Mouse (Mus musculus) intestine, embryonic 16.5 days (tissue): Measurements from ENCODE around the gene Otogl. TPM values are rescaled to one million over a fixed set of nuclear protein-coding genes. Genes with fewer than 3 reads are reported as not detected.

ENCODE experiments used
- ATAC-seq: fragments of 200-750 bp; cut with Nextera tagmentation; 2 replicates; pipeline ENCODE4 v1.8.0; 2017; ENCODE audit warnings: moderate TSS enrichment, moderate library complexity
- H3K27ac ChIP-seq: fragments of 300-500 bp; sonication (generic); 2 replicates; pipeline ENCODE4 v1.5.1; 2014; ENCODE audit warnings: mild to moderate bottlenecking, low read length
- H3K27me3 ChIP-seq: fragments of 300-500 bp; sonication (generic); replicated peaks from 2 replicates; pipeline ENCODE4 v1.6.1; 2014; ENCODE audit warnings: low read length, control low read depth, mixed read lengths; ENCODE audit not compliant: control insufficient read depth, insufficient read depth
- H3K36me3 ChIP-seq: fragments of 300-500 bp; sonication (generic); 2 replicates; pipeline ENCODE4 v1.6.1; 2014; ENCODE audit warnings: low read length, control low read depth; ENCODE audit not compliant: control insufficient read depth, insufficient read depth
- H3K4me1 ChIP-seq: fragments of 300-500 bp; sonication (generic); 2 replicates; pipeline ENCODE4 v1.6.1; 2014; ENCODE audit warnings: low read length, control low read depth, mixed read lengths; ENCODE audit not compliant: control insufficient read depth, insufficient read depth
- H3K4me2 ChIP-seq: fragments of 300-500 bp; sonication (generic); 2 replicates; pipeline ENCODE4 v1.6.1; 2014; ENCODE audit warnings: low read depth, low read length, control low read depth
- H3K4me3 ChIP-seq: fragments of 300-500 bp; sonication (generic); 2 replicates; pipeline ENCODE4 v1.5.1; 2014; ENCODE audit warnings: mild to moderate bottlenecking, low read length
- H3K9ac ChIP-seq: fragments of 300-500 bp; sonication (generic); 2 replicates; pipeline ENCODE4 v1.6.1; 2014; ENCODE audit warnings: low read depth, low read length
- H3K9me3 ChIP-seq: fragments of 300-500 bp; sonication (generic); 2 replicates; pipeline ENCODE4 v1.6.1; 2016; ENCODE audit warnings: low read length, control low read depth; ENCODE audit not compliant: control insufficient read depth
- WGBS: fragments of 180-500 bp; shearing (Covaris S2); extraction: QIAGEN DNeasy Blood & Tissue Kit; methylation state at CpG from one replicate; pipeline ENCODE4 v1.1.7; 2014; 5-methylcytosine and 5-hydroxymethylcytosine counted together
- polyA plus RNA-seq: library from polyadenylated mRNA; unstranded; fragments of >200 nt; fragmentation: Nextera tagmentation; extraction: Ambion mirVana; gene quantifications from 2 replicates; pipeline ENCODE4 v1.2.1, GENCODE M21; 2015

The Otogl gene
- polyA plus RNA-seq, 1 experiment from 2014 or later: 0.02 TPM

GRCm38 (mm10) chr10:107794812-107795756 lies 116.8 kb downstream of the Otogl start:
- H3K9me3 ChIP-seq: no peaks in the 10 kb centered on the region
- H3K27me3 ChIP-seq: no peaks in the 10 kb centered on the region
- H3K4me2 ChIP-seq: no peak overlapping the region
- H3K4me3 ChIP-seq: no peak overlapping the region
- no peaks in the 10 kb centered on the region for H3K36me3 ChIP-seq
- H3K27ac ChIP-seq: peak overlapping the region; percentile 49; the same call in 1 of the 2 replicates
- no peak overlapping the region for H3K9ac ChIP-seq
- ATAC-seq: peak; percentile 78
- H3K4me1 ChIP-seq: 0 out of 2 replicates have a peak, but pooled peaks cover 2% of the 10 kb centered on the region
- WGBS: 58% methylated on average over 10 of the region's 10 CpGs

- no peaks in the 10 kb centered on the region for H3K9me3 ChIP-seq
- H3K9ac ChIP-seq: no peak overlapping the region
- no peak for ATAC-seq
- H3K4me3 ChIP-seq: no peak overlapping the region
- 88% methylated on average over 3 of the region's 3 CpGs for WGBS
- no peaks in the 10 kb centered on the region for H3K27me3 ChIP-seq
- H3K27ac ChIP-seq: no peak overlapping the region
- 0 out of 2 replicates have a peak, but pooled peaks cover 2% of the 10 kb centered on the region for H3K4me1 ChIP-seq
- H3K4me2 ChIP-seq: no peak overlapping the region
- no peaks in the 10 kb centered on the region for H3K36me3 ChIP-seq
These were observed 119.4 kb downstream of the Otogl start for GRCm38 (mm10) chr10:107792491-107792890.

- Histone ChIP-seq H3K27me3 (no peaks in the 10 kb centered on the region), H3K4me1 (no peaks in the 10 kb centered on the region), H3K4me3 (no peak overlapping the region), H3K27ac (no peak overlapping the region), H3K36me3 (no peaks in the 10 kb centered on the region), H3K4me2 (no peak overlapping the region), H3K9ac (no peak overlapping the region), H3K9me3 (no peaks in the 10 kb centered on the region)
- no peak for ATAC-seq
- 77% methylated on average over 2 of the region's 2 CpGs for WGBS
These were observed 132.4 kb downstream of the Otogl start for GRCm38 (mm10) chr10:107779548-107779947.

- WGBS: 75% methylated on average over 1 of the region's 1 CpGs
- H3K4me3 ChIP-seq: no peak overlapping the region
- no peak overlapping the region for H3K9ac ChIP-seq
- H3K36me3 ChIP-seq: no peaks in the 10 kb centered on the region
- H3K27me3 ChIP-seq: no peaks in the 10 kb centered on the region
- ATAC-seq: no peak
- no peak overlapping the region for H3K4me2 ChIP-seq
- H3K4me1 ChIP-seq: no peaks in the 10 kb centered on the region
- no peaks in the 10 kb centered on the region for H3K9me3 ChIP-seq
- H3K27ac ChIP-seq: no peak overlapping the region
These were observed 152.3 kb downstream of the Otogl start for GRCm38 (mm10) chr10:107759624-107760023.

GRCm38 (mm10) chr10:107753471-107753870 lies 158.5 kb downstream of the Otogl start:
- H3K4me1 ChIP-seq: 0 out of 2 replicates have a peak, but pooled peaks cover 5% of the 10 kb centered on the region
- H3K36me3 ChIP-seq: no peaks in the 10 kb centered on the region
- H3K9ac ChIP-seq: no peak overlapping the region
- H3K27ac ChIP-seq: no peak overlapping the region
- H3K27me3 ChIP-seq: no peaks in the 10 kb centered on the region
- WGBS: 88% methylated on average over 3 of the region's 3 CpGs
- no peak overlapping the region for H3K4me2 ChIP-seq
- no peaks in the 10 kb centered on the region for H3K9me3 ChIP-seq
- no peak overlapping the region for H3K4me3 ChIP-seq
- ATAC-seq: no peak

- H3K4me3 ChIP-seq: peak overlapping the region; percentile 24
- H3K27ac ChIP-seq: no peak overlapping the region
- no peaks in the 10 kb centered on the region for H3K36me3 ChIP-seq
- H3K9me3 ChIP-seq: no peaks in the 10 kb centered on the region
- no peak overlapping the region for H3K9ac ChIP-seq
- 26% methylated on average over 15 of the region's 15 CpGs for WGBS
- H3K4me2 ChIP-seq: peak overlapping the region; percentile 37
- no peaks in the 10 kb centered on the region for H3K27me3 ChIP-seq
- 0 out of 2 replicates have a peak, but pooled peaks cover 5% of the 10 kb centered on the region for H3K4me1 ChIP-seq
- ATAC-seq: peak; percentile 77
These were observed 159.4 kb downstream of the Otogl start for GRCm38 (mm10) chr10:107752351-107753143.

- WGBS: 28% methylated on average over 6 of the region's 6 CpGs
These were observed 160.0 kb downstream of the Otogl start for GRCm38 (mm10) chr10:107751944-107752343.

GRCm38 (mm10) chr10:107747566-107747965 lies 164.4 kb downstream of the Otogl start:
- Histone ChIP-seq H3K36me3 (no peaks in the 10 kb centered on the region), H3K4me2 (no peak overlapping the region)
- ATAC-seq: no peak

More at GRCm38 (mm10) chr10:107751944-107752343, 160.0 kb downstream of the Otogl start:
- Histone ChIP-seq H3K9me3 (no peaks in the 10 kb centered on the region), H3K4me3 (no peak overlapping the region), H3K9ac (no peak overlapping the region), H3K36me3 (no peaks in the 10 kb centered on the region), H3K4me1 (0 out of 2 replicates have a peak, but pooled peaks cover 5% of the 10 kb centered on the region), H3K4me2 (peak overlapping the region; percentile 37; the same call in 1 of the 2 replicates), H3K27ac (no peak overlapping the region), H3K27me3 (no peaks in the 10 kb centered on the region)
- peak; percentile 13; the same call in 1 of the 2 replicates for ATAC-seq

GRCm38 (mm10) chr10:107746717-107747116 lies 165.2 kb downstream of the Otogl start:
- H3K4me3 ChIP-seq: no peak overlapping the region
- H3K4me2 ChIP-seq: peak overlapping the region; percentile 2; the same call in 1 of the 2 replicates
- no peaks in the 10 kb centered on the region for H3K36me3 ChIP-seq
- no peak; the same call in 1 of the 2 replicates for ATAC-seq
- no peak overlapping the region for H3K9ac ChIP-seq
- no peaks in the 10 kb centered on the region for H3K4me1 ChIP-seq
- no peaks in the 10 kb centered on the region for H3K27me3 ChIP-seq
- 11% methylated on average over 9 of the region's 9 CpGs for WGBS
- H3K27ac ChIP-seq: no peak overlapping the region
- no peaks in the 10 kb centered on the region for H3K9me3 ChIP-seq

More at GRCm38 (mm10) chr10:107747566-107747965, 164.4 kb downstream of the Otogl start:
- no peak overlapping the region for H3K9ac ChIP-seq
- 22% methylated on average over 5 of the region's 5 CpGs for WGBS
- H3K27me3 ChIP-seq: no peaks in the 10 kb centered on the region
- H3K9me3 ChIP-seq: no peaks in the 10 kb centered on the region
- no peak overlapping the region for H3K4me3 ChIP-seq
- H3K4me1 ChIP-seq: 0 out of 2 replicates have a peak, but pooled peaks cover under 1% of the 10 kb centered on the region
- H3K27ac ChIP-seq: no peak overlapping the region
